Mouse (Mus musculus) ES-E14 (cell line): Measurements from ENCODE around the gene Ess2. TPM values are rescaled to one million over a fixed set of nuclear protein-coding genes. Genes with fewer than 3 reads are reported as not detected.

Experiments
- DNase-seq: peaks from one replicate; pipeline ENCODE4 v3.0.0-alpha.2; 2013; ENCODE audit warnings: low read depth, low spot score
- H3K27ac ChIP-seq: 2 replicates; pipeline ENCODE4 v1.5.1; 2012; ENCODE audit warnings: low read depth, mild to moderate bottlenecking, low read length, moderate library complexity, mixed read lengths; ENCODE audit not compliant: poor library complexity, insufficient read depth, severe bottlenecking
- H3K36me3 ChIP-seq: 2 replicates; pipeline ENCODE4 v1.6.1; 2012; ENCODE audit warnings: mild to moderate bottlenecking, low read length, moderate library complexity, mixed read lengths; ENCODE audit not compliant: control insufficient read depth, poor library complexity, insufficient read depth, severe bottlenecking
- H3K4me1 ChIP-seq, 2 experiments: fragments of 150-350 bp in 1 of 2; sonication (generic) in 1 of 2; 2 replicates each; pipeline ENCODE4 v1.6.1; 2012; ENCODE audit warnings: low read length in 2 of 2, mild to moderate bottlenecking in 1 of 2, mixed read lengths in 1 of 2; ENCODE audit not compliant: control insufficient read depth in 2 of 2, insufficient read depth in 2 of 2, poor library complexity in 1 of 2
- H3K4me3 ChIP-seq, 2 experiments: fragments of 150-350 bp in 1 of 2; sonication (generic) in 1 of 2; 2 replicates each; pipeline ENCODE4 v1.5.1; 2012; ENCODE audit warnings: low read length in 2 of 2, low read depth in 1 of 2, mild to moderate bottlenecking in 1 of 2, mixed read lengths in 1 of 2; ENCODE audit not compliant: insufficient read depth in 1 of 2, poor library complexity in 1 of 2, severe bottlenecking in 1 of 2
- H3K9ac ChIP-seq: 2 replicates; pipeline ENCODE4 v1.6.1; 2012; ENCODE audit warnings: low read depth, mild to moderate bottlenecking, low read length, mixed read lengths; ENCODE audit not compliant: poor library complexity, insufficient read depth, severe bottlenecking
- H3K9me3 ChIP-seq: fragments of 150-350 bp; sonication (generic); 2 replicates; pipeline ENCODE4 v1.6.1; 2012; ENCODE audit warnings: low read depth, mild to moderate bottlenecking, low read length; ENCODE audit not compliant: control insufficient read depth, insufficient read depth
- CHD2 ChIP-seq: IDR thresholded peaks from 2 replicates; pipeline ENCODE4 v1.6.1; 2014; ENCODE audit warnings: mild to moderate bottlenecking, low read depth, low read length, inconsistent platforms
- HCFC1 ChIP-seq: IDR thresholded peaks from 2 replicates; pipeline ENCODE4 v1.6.1; 2012; ENCODE audit warnings: low read length, inconsistent platforms, borderline replicate concordance; ENCODE audit not compliant: insufficient read depth
- MAFK ChIP-seq: IDR thresholded peaks from 2 replicates; pipeline ENCODE4 v1.6.1; 2014; ENCODE audit warnings: mild to moderate bottlenecking, low read depth, low read length, inconsistent platforms; ENCODE audit not compliant: insufficient read depth
- ZC3H11A ChIP-seq: IDR thresholded peaks from 2 replicates; pipeline ENCODE4 v1.6.1; 2012; ENCODE audit warnings: low read depth, mild to moderate bottlenecking, inconsistent platforms, low read length, borderline replicate concordance
- ZNF384 ChIP-seq: IDR thresholded peaks from 2 replicates; pipeline ENCODE4 v1.6.1; 2012; ENCODE audit warnings: low read depth, low read length, inconsistent platforms
- in situ Hi-C, 2 experiments: fragments of 600-800 bp; cut with MboI; formaldehyde crosslinking; loops; one replicate each; pipeline ENCODE4 v1.15.1; 2025; ENCODE audit warnings: low sequenced_read_pairs in 2 of 2, inconsistent platforms in 1 of 2; ENCODE audit not compliant: unreplicated experiment in 2 of 2
- total RNA-seq: library from RNA; depleted of rRNA; stranded (reverse); fragments of 300-350 nt; gene quantifications from 2 replicates; pipeline ENCODE4 v1.2.3, GENCODE M21; 2012; rRNA removed

The Ess2 gene
- total RNA-seq, 1 experiment, result 27.2 TPM

- H3K4me3 ChIP-seq, result no peak overlapping the region
- no peak overlapping the region for H3K27ac ChIP-seq
- no peak for TF ChIP-seq HCFC1
- TF ChIP-seq ZC3H11A, result no peak
- TF ChIP-seq ZNF384, result no peak
- TF ChIP-seq CHD2, result no peak
- TF ChIP-seq MAFK, result no peak
- no peaks in the 10 kb centered on the region for H3K4me1 ChIP-seq
- H3K36me3 ChIP-seq, result peaks cover 31% of the 10 kb centered on the region
- H3K9me3 ChIP-seq, result no peaks in the 10 kb centered on the region
- in situ Hi-C loops, result no loop called here
- H3K9ac ChIP-seq, result no peak overlapping the region
- DNase-seq, result no peak
These were observed 59.3 kb downstream of the Ess2 start for GRCm38 (mm10) chr16:17851860-17852259.

- no peaks in the 10 kb centered on the region for H3K9me3 ChIP-seq
- in situ Hi-C loops, result no loop called here
- H3K27ac ChIP-seq, result no peak overlapping the region
- TF ChIP-seq MAFK, result no peak
- no peak for TF ChIP-seq HCFC1
- no peak for TF ChIP-seq CHD2
- TF ChIP-seq ZNF384, result no peak
- H3K4me3 ChIP-seq, result no peak overlapping the region
- no peak for DNase-seq
- H3K9ac ChIP-seq, result no peak overlapping the region
- H3K36me3 ChIP-seq, result peaks cover 28% of the 10 kb centered on the region
- no peaks in the 10 kb centered on the region for H3K4me1 ChIP-seq
These were observed 59.8 kb downstream of the Ess2 start for GRCm38 (mm10) chr16:17851331-17851730.

Other genes with a start within 250 kb of the Ess2 start
- gene Med15, start 178.5 kb downstream of the Ess2 start, total RNA-seq, result 32.7 and 36.6 TPM in 2 replicates
- 48.5 and 64.7 TPM in 2 replicates for gene Klhl22, start 151.7 kb downstream of the Ess2 start, total RNA-seq
- gene Scarf2, start 114.1 kb downstream of the Ess2 start, total RNA-seq, result 7.2 and 8.1 TPM in 2 replicates
- 0.16 TPM in 1 of 2 replicates, not detected in the other for gene B830017H08Rik, start 78.2 kb downstream of the Ess2 start, total RNA-seq
- 2.4 and 3.5 TPM in 2 replicates for gene Car15, start 73.0 kb downstream of the Ess2 start, total RNA-seq
- gene Gm20518, start 19.7 kb downstream of the Ess2 start, total RNA-seq, result 0.22 and 1.5 TPM in 2 replicates
- 0.16 TPM in 1 of 2 replicates, not detected in the other for gene Tssk1, start 17.1 kb downstream of the Ess2 start, total RNA-seq
- 78.0 and 112 TPM in 2 replicates for gene Dgcr2, start 12.8 kb downstream of the Ess2 start, total RNA-seq
- gene Tssk2, start 12.7 kb downstream of the Ess2 start, total RNA-seq, result 0.16 and 0.18 TPM in 2 replicates
- 0.85 and 1.2 TPM in 2 replicates for gene Gsc2, start 3.7 kb upstream of the Ess2 start, total RNA-seq
- 97.9 and 111 TPM in 2 replicates for gene Slc25a1, start 16.9 kb upstream of the Ess2 start, total RNA-seq
- gene Vpreb2, start 69.1 kb upstream of the Ess2 start, total RNA-seq, result not detected in 2 replicates
- gene Dgcr6, start 141.5 kb upstream of the Ess2 start, total RNA-seq, result 23.8 and 30.9 TPM in 2 replicates
- 39.6 and 73.6 TPM in 2 replicates for gene Prodh, start 178.9 kb upstream of the Ess2 start, total RNA-seq
- gene Rtn4r, start 216.3 kb upstream of the Ess2 start, total RNA-seq, result 0.22 and 0.48 TPM in 2 replicates